Mouse (Mus musculus) mouse trophoblast stem cell (cell line): ENCODE measurements at regions not wholly inside any gene's neighbourhood (a gene's known extent, or its start where the extent isn't known, plus 50 kb on each side); places are given as distances from the start of the nearest gene placed in this dataset.

Experiments used
- in situ Hi-C, 2 experiments: fragments of 300-500 bp; cut with MseI, MboI; formaldehyde crosslinking; loops; 2 replicates in 1 of 2; 3 replicates in 1 of 2; pipeline ENCODE4 v1.15.1; 2025

DNA sequence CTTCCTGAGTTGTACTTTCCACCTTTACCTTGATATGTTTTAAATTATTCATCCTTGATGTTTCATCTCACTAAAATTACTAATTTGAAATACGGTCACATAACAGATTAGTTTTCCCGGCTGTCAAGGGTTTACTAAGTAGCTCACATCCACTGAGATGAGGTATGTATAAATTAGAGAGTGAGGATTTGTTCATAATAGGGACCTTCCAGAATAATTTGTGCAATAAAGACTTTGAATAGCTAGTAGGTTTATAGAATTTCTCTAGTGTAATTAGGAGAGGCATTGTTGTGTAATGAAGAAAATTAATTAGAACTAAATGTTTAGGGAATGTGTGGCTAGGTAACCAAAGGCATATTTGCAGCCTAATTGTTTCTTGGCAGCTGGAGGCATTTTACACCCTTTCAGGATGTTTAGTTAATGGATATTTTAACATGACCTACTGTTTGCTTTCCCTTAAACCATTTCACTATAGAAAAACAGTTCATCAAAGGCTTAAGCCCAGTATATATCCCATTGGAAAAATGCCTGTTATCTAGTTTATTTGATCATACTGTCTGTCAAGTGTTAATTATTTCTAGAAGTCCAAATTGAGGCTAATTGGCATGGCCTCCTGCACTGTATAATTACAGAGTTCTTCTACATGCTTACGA, 70.8 kb downstream of the Mat2b start:
- in situ Hi-C loops, result loop anchor here in 1 of 2 experiments (25.0 kb wide), 1 partner anchor 1037 kb away; no protein-coding TSS in a partner anchor

DNA sequence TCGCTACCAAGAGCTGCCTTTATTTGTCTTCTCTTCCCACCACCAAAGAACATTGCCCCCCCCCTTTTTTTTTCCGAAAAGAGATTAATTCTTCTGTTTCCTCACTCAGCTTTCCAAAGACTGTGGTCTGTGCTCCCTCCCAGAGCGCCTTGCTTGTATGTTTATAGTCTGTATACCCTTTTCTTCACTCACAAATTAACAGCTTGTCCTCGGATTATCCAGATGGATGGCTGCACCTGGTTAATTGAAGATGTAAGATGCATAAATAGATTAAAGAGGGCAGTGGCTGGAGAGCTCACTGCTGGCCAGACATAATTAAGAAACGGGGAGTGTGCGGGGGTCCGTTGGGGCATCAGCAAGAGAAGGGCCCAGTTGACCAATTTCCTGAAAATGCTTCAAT, 75.0 kb downstream of the Mat2b start:
- in situ Hi-C loops, result loop anchor here in 1 of 2 experiments (25.0 kb wide), 1 partner anchor 1033 kb away; no protein-coding TSS in a partner anchor

DNA sequence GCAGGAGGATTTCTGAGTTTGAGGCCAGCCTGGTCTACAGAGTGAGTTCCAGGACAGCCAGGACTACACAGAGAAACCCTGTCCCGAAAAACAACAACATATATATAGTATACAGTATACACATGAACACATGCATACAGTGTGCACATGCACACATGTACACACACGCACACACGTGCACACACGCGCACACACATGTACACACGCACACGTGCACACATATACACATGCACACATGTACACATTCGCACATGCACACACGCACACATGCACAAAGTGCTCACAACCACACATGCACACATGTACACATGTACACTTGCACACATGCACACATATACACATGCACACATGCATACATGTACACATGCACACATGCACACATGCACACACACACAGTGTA, 92.0 kb downstream of the Mat2b start:
- in situ Hi-C loops, result loop anchor here (5.0 to 25.0 kb wide), 2 partner anchors 66 to 1016 kb away; no protein-coding TSS in a partner anchor

DNA sequence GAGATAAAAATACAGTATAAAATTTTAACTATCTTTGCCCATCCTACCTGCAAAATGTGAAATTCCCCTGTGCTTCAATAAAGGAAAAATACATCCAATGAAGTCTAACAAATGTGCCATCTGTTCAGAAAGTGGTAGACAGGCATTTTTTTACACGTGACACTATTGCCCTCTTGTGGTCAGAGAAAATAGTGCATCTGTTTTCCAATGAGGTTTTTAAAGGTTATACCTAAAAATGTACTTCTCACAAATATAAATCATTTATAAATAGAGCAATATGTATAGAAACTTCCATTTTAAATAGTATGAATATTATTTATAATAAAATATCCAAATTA, 93.5 kb downstream of the Mat2b start:
- in situ Hi-C loops, result loop anchor here (5.0 to 25.0 kb wide), 2 partner anchors 64 to 1014 kb away; no protein-coding TSS in a partner anchor

DNA sequence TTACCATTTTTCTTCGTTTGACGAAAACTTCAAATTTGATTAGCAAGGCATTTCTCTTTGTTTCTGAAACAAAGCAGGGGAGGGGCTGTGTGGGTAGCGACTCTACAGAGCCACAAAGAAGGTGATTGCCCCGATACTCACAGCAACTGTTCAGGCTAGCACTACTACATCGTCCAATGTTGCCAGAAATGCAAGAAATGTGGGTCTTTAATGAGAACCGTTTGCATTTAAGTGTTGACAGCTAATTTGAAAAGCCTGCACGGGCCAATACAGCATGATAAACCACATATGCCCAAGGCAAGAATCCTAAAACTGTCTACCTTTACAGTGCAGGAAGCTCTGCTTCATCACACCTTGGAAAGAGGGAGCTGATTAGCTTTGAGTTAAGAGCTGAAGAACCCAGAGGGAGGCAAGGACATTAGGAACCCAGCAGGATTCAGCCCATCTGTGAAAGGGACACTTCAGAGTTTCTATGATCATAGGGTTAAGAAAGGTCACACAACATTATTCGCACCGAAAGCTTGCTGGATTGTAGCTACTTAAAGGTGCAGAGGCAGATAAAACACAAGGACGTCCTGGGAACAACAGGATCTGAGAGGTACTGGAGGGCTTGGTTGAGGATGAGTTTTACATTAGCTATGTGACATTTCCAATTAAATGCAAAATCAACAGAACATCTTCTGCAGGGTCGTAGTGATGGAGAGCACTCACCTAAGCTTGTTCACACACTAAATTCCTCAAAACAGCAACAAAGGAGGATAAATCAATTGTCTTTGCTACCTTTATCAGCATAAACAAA, 94.0 kb downstream of the Mat2b start:
- in situ Hi-C loops, result loop anchor here (5.0 to 25.0 kb wide), 2 partner anchors 64 to 1014 kb away; no protein-coding TSS in a partner anchor

DNA sequence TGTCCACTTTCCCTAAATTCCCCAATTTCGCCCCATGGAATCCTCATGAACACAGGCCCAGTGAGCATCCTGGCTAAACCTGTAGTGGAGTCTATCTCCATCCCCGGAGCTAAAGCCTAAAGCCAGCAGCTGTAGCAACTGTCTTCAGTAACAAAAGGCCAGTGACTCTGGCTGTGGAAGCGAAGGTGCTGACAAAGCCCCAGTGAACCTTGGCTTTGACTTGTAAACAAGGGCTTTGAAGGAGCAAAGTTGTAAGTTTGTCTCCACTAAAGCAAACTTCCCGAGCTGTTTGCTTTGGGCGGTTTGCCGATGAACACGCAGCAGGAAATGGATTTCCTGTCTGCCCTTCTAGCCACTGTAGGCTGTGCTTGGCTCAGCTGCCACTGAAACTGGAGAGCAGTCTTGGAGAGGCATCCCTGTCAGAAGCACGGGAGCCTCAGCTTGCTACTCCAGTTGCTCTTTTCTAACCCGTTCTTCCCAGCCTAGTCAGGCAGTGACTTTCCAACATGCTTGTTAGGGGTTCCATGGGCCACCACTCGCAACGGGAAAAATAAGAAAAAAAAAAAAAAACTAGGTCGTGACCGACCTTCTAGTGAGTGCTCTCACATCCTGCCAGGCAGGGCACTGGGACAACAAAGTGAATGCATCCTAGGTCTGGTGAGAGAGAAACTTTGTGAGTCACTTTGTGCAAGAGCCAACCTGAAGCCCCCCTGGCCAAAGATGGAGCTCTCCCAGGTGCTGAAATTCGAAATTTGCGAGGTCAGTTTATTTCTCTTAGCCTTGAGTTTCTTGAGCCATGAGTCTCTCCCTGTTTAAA, 94.8 kb downstream of the Mat2b start:
- in situ Hi-C loops, result loop anchor here (5.0 to 25.0 kb wide), 2 partner anchors 63 to 1013 kb away; no protein-coding TSS in a partner anchor

DNA sequence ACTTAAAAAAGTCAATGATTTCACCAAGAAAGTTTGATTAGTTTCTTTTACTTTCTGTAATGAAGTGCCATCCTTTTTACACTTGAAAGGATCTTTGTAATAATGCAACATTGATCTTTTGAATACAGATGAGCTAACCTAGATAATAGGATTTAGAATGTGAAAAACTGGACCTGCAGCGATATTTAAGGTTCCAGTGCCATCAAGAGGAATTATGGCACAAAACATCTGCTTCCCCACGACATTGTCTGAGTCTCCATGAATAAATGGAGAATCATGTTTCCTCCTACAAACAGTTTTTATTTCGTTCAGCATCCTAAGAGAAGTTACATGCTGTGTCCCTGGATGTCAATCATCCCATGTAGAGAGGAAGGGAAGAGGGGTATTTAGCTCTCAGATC, 98.7 kb downstream of the Mat2b start:
- in situ Hi-C loops, result no loop called here

DNA sequence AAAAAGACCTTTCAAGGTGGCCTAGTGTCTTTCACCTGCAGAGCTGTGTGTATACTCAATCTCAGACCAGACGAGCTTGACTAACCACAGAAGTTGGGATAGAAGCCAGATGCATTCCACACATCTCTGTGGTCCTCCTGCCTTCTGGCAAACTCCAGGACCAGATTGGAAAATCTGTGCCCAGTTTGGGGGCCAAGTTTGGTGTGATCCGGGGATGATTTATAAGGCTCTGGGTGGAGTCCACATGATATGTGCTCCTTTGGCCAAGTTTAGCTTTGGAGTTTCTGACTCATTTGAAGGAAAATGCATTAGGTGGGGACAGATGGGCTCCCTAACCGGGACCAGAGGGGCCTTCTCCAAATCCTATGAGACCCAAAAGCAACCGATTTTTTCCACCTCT, 102.9 kb downstream of the Mat2b start:
- in situ Hi-C loops, result no loop called here

DNA sequence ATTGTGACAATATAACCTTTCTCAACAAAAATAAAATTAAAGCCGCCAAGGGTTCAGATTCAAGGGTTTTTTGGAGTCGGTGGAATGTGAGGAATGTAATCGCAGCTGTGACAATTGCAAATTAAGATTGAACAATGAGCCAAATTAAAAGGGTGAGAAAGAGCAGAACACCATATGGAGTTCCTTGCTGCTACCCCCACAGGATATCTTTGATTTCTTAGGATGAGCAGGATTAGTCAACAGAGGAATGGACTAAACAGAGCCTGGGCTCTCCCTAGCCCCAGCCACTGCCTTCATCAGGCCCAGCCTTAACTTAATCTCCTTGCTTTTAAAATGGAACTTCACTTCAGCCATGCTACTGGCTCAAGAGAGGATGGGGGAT, 121.3 kb downstream of the Mat2b start:
- in situ Hi-C loops, result no loop called here

DNA sequence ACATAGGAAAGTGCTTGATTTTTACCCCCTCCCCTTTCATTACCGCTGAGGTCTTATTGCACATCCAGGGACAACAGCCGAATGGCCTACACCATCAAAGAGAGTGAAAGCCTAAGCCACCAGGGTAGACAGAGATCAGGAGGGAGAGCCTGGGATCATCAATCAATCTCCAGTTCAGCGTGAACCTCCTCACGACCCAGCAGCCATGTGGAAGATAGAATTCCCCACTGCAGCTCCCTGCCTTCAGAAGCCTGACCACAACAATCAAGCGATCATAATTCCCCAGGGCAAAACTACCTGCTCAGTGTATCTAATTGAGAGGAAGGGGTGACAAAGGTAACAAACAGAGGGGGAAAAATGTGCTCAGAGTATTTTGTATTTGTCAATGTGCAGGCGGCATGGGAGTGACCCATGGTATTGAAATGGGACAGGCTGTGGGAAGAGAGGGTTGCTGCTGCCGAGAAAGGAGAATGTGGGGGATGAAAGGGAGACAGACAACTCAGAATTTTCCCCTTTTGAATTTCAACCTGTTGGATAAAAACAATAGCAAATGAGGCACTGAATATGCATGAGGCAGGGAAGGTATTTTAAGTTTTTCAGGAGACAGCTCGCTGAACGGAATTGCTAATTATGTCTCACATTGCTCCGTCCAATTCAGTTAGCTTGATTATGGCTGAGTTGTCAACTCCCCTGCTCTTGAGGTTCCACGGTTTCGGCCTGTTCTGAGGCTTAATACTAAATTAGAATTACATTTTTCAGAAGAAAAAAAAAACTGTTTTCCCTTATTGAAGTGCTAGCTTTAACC, 121.8 kb downstream of the Mat2b start:
- in situ Hi-C loops, result no loop called here

DNA sequence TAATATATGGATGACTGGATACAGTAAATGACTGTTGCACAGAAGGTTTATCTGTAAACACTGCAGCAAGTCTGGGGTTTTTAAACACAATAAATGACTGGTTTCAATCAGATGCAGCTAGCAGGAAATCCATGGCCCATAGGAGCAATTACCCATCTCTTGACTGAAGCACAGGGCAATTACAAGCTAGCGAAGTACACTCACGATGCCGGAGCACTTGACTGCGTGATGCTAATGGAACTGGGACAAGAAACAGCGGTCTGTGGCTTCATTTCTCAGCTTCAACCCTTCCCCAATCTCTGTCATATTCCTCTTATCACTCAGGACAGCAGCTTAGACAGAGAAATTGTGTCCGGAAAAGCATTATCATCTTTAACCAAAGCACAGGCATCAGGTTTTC, 132.1 kb downstream of the Mat2b start:
- in situ Hi-C loops, result no loop called here

DNA sequence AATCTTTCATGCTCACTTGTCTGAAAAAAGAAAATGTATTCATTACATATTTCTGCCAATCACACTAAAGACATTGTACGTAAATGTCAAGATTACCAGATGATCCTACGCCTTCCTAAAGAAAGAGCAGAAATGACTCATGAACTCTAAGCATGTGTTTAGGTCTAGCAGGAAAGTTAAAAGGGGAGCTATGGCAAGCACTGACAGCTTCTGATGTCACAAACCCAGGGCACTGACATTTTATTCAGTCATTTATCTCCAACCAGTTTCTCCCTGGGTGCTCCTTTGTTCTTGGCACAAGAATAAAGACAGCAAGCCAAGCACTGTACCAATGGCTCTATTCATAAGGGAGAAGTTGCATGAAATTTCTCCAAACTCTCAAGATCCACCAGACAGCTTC, 133.0 kb downstream of the Mat2b start:
- in situ Hi-C loops, result no loop called here

DNA sequence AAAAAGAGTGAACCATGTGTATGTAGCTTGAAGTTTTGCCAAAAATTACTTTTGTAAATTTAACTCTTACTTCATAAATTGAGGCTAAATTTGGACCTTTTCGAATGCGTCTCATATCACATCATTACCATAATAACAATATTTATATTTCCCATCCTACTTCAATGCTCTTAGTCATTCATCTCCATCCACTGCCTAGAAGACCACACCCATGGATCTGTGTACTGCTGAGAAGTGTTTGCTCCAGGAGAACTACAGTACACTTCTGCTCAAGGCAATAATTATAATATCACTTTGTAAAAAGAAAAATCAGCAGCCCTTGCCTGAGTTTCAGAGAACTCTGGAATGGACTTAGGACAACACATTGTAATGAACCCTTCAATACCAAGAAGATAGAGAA, 133.6 kb downstream of the Mat2b start:
- in situ Hi-C loops, result no loop called here

DNA sequence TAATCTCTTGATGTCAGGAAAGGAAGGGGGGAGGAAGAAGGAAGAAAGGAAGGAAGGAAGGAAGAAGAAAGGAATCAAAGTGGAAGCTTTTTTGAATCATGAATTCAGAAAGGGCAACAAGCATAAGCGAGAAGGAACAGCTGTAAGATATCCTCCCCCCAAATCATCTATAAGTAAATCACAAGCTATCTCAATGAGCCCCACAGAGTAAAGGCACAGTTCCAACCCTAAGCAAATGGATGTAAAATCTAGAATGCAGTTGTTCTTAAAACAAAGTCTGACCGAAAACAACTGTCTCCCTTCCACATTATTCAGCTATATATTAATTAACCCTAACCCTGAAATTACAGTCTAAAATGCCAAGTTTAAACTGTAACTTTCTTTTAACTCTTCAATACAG, 136.5 kb downstream of the Mat2b start:
- in situ Hi-C loops, result no loop called here

DNA sequence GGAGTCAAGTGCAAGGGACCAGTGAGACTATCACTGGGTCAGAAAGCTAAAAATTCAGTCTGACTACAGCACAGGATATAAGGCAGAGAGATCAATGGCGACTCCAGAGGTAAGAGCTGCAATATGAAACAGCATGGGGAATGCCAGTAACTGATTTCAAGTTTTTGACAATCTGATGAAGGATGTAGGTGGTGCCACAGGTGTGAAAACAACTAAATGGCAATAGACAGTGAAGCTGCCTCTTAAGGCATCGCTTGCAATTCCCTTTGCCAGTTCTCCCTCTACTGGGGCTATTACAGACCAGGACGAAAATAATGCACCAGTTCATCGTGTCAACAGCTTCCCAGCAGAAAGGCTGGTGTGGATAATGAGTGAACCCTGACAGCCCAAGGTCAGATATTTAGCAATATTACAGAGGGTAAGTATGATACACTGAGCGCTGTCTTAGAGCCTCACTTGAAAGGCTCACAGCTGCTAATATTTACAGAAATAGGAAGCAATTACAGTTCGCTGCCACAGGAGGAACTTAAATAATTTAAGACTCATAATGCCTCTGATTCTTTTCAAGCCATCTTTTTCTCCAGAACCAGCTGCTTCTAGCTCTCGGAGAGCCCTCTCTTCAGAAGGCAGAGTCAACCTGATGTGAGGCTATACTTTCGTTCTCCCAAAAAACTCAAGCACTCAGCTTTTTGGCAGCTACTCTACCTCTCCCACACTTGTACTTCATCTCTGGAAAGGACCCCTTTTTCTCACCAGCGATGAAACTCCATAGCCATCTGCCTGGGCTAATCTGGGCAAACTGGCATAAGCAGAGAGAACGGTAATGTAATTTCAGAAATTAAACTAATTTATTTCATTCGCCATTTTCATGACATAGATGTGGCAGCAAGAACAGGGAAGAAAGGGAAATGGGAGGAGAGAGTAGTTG, 139.9 kb downstream of the Mat2b start:
- in situ Hi-C loops, result no loop called here

DNA sequence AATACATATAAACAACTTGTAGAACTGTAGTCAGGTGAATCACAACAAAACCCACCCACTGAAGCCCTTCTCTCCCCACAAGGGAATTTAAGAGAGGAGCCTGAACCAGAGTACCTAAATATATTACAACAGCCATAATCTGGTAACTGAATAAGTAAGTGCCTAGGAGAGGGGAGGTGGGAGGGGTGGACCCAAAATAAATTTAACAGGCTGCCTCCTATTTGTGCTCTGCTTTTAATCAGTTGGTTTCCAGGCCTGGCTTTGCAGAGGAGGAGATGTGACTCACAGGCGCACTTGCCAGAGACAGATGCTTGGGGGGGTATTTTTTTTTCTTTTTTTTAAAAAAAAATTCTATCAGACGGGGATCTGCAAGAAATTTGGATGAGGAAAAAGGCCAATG, 142.9 kb downstream of the Mat2b start:
- in situ Hi-C loops, result no loop called here

DNA sequence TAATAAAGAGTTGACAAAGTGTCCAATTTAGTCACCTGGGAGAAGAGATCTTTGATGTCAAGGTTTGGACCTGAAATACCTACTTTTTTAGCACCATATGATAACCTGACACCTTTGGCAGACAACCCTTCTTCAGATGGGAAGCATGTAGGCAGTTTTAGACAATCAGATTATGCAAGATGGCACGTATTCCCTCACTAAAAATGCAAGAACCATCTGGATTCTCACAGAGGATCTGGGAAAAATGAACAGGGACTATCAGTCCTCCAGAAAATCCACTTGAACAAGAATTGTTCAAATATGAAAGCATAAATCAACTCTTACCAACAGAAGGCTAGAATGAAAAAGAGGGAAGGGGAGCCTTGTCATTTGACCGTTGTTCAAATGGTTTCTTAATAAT, 148.4 kb downstream of the Mat2b start:
- in situ Hi-C loops, result no loop called here

DNA sequence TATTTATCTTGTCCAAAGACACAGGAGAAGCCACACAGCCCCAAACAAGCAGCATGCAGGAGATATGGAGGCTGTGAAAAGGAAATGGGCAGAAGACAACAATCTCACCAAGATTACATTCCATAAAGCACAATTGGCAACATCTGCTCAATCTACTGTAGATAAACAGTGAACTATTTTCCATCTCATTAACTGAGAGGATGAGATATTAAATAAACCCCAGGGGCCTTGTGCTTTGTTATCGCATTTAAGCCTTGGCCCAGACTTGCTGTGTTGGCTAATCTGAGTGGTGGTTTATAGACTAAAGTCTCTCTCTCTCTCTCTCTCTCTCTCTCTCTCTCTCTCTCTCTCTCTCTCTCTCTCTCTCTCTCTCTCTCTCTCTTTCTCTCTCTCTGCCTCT, 149.5 kb downstream of the Mat2b start:
- in situ Hi-C loops, result no loop called here

DNA sequence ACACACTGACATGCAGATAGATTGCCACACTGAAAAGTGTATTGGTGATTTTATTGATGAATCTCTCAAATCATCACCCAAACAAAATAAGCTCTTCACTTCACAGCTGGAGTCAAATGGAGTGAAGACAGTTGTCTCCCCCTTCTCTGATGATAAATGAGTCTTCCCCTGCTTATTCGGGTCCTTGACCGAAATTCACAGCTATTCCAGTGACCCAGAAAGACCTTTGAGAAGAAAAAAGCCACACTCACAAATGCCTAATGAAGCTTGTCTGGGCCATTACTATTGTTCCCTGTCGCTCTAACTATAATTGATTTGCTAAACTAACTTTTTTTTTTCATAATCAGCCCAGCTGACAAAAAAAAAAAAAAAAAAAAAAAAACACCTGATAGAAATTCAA, 154.8 kb downstream of the Mat2b start:
- in situ Hi-C loops, result no loop called here

DNA sequence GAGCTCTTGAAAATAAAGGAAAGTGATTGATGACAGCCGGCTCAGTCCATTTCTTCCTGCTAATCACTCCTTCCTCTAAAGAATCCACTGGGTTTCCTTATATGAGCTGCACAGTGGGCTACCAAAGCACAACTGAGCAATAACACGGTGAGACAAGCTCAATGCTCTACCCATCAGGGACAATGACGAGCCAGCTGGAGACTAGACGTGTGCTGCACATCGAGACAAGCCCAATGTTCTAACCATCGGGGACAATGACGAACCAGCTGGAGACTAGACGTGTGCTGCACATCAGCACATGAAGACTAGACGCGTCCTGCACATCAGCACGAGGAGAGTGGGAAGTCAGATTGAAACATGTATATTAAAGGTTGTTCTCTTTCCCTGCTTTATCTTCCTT, 155.2 kb downstream of the Mat2b start:
- in situ Hi-C loops, result loop anchor here in 1 of 2 experiments (5.0 kb wide), 1 partner anchor 63 kb away; no protein-coding TSS in a partner anchor
